Mouse (Mus musculus): ENCODE results near the gene Ccl27a.
A peak's percentile ranks its signal among the peaks of the same experiment; 100 is the strongest.

The Ccl27a gene

GRCm38 (mm10) chr4:41738256-41738603 is 35.8 kb downstream of the Ccl27a start:
- Histone ChIP-seq H3K27me3 (ENCODE audit: control insufficient read depth, insufficient read depth, low read length, poor library complexity, severe bottlenecking) (no peaks in the 10 kb centered on the region), H3K36me3 (ENCODE audit: control insufficient read depth, insufficient read depth, low read length, poor library complexity, severe bottlenecking) (peaks cover 7% of the 10 kb centered on the region; the same call in 1 of the 2 replicates)
- no peak for DNase-seq (ENCODE audit: low read depth, low spot score)

- DNase-seq (ENCODE audit: low read depth, low spot score): peak; percentile 89
- no peaks in the 10 kb centered on the region for H3K27me3 ChIP-seq (ENCODE audit: control insufficient read depth, insufficient read depth, low read length, poor library complexity, severe bottlenecking)
- peaks cover 7% of the 10 kb centered on the region; the same call in 1 of the 2 replicates for H3K36me3 ChIP-seq (ENCODE audit: control insufficient read depth, insufficient read depth, low read length, poor library complexity, severe bottlenecking)
These were observed 36.3 kb downstream of the Ccl27a start for GRCm38 (mm10) chr4:41737602-41738255.

GRCm38 (mm10) chr4:41731052-41731765 is 42.8 kb downstream of the Ccl27a start, which contains the start of gene Arid3c:
TSS of gene Arid3c (minus strand) at chr4:41731142.
- Histone ChIP-seq H3K36me3 (ENCODE audit: control insufficient read depth, insufficient read depth, low read length, poor library complexity, severe bottlenecking) (no peaks in the 10 kb centered on the region), H3K27me3 (ENCODE audit: control insufficient read depth, insufficient read depth, low read length, poor library complexity, severe bottlenecking) (no peaks in the 10 kb centered on the region)
- DNase-seq (ENCODE audit: low read depth, low spot score): peak; percentile 48

GRCm38 (mm10) chr4:41726826-41727621 is 47.0 kb downstream of the Ccl27a start:
- DNase-seq (ENCODE audit: low read depth, low spot score): no peak
- no peaks in the 10 kb centered on the region for H3K27me3 ChIP-seq (ENCODE audit: control insufficient read depth, insufficient read depth, low read length, poor library complexity, severe bottlenecking)
- no peaks in the 10 kb centered on the region for H3K36me3 ChIP-seq (ENCODE audit: control insufficient read depth, insufficient read depth, low read length, poor library complexity, severe bottlenecking)

GRCm38 (mm10) chr4:41722918-41723351 is 51.1 kb downstream of the Ccl27a start, which contains the start of gene Dctn3:
TSS of gene Dctn3 (minus strand) at chr4:41723170.
- H3K27me3 ChIP-seq (ENCODE audit: control insufficient read depth, insufficient read depth, low read length, poor library complexity, severe bottlenecking): no peaks in the 10 kb centered on the region
- peak; percentile 96 for DNase-seq (ENCODE audit: low read depth, low spot score)
- H3K36me3 ChIP-seq (ENCODE audit: control insufficient read depth, insufficient read depth, low read length, poor library complexity, severe bottlenecking): peaks cover 5% of the 10 kb centered on the region; the same call in 1 of the 2 replicates

Measured in splenic B cell, adult 2 months (primary cell).